10 mouse cellular contexts compared by ENCODE assay signal in genomic region chr7:113251554-113251953, GRCm38 (mm10). TPM values are rescaled to one million over a fixed set of nuclear protein-coding genes. Genes with fewer than 3 reads are reported as not detected.
A peak's percentile ranks its signal among the peaks of the same experiment; 100 is the strongest.
DNase-seq lines count a peak whose midpoint lies in the region; ATAC-seq lines count a peak whose summit lies in the region.
"Had no signal": no experiment of that assay in that cellular context is flagged by ENCODE, and none has a peak within 500 bp of the region (broad histone marks: within the 10 kb centered on the region; RNA-seq: fewer than 3 reads in every experiment).

No protein-coding gene starts in this region.

- no peak overlapping the region for H3K4me3 ChIP-seq in embryonic facial prominence, embryonic 13.5 days
- H3K4me3 ChIP-seq in embryonic facial prominence, embryonic 10.5 days = no peak overlapping the region
- H3K4me3 ChIP-seq in intestine, embryonic 16.5 days (ENCODE audit: low read length) = no peak overlapping the region
- no peak overlapping the region for H3K4me3 ChIP-seq in intestine, embryonic 15.5 days (replicated peaks)
- no peak overlapping the region for H3K4me3 ChIP-seq in embryonic facial prominence, embryonic 15.5 days (replicated peaks)
- H3K4me3 ChIP-seq in midbrain, embryonic 13.5 days (replicated peaks) = no peak overlapping the region

- peak overlapping the region; percentile 80 for H3K27ac ChIP-seq in embryonic facial prominence, embryonic 13.5 days
- H3K27ac ChIP-seq in embryonic facial prominence, embryonic 10.5 days (replicated peaks) = no peak overlapping the region
- H3K27ac ChIP-seq in intestine, embryonic 16.5 days (ENCODE audit: low read length) = peak overlapping the region; percentile 25; the same call in 1 of the 2 replicates
- H3K27ac ChIP-seq in intestine, embryonic 15.5 days = no peak overlapping the region
- peak overlapping the region; percentile 71; the same call in 1 of the 2 replicates for H3K27ac ChIP-seq in embryonic facial prominence, embryonic 15.5 days (replicated peaks)
- peak overlapping the region; percentile 74; the same call in 1 of the 2 replicates for H3K27ac ChIP-seq in midbrain, embryonic 13.5 days

- H3K4me2 ChIP-seq in embryonic facial prominence, embryonic 13.5 days = no peak overlapping the region
- H3K4me2 ChIP-seq in intestine, embryonic 16.5 days (ENCODE audit: low read depth, low read length) = no peak overlapping the region
- H3K4me2 ChIP-seq in intestine, embryonic 15.5 days (replicated peaks) = no peak overlapping the region
- H3K4me2 ChIP-seq in embryonic facial prominence, embryonic 15.5 days (replicated peaks) = no peak overlapping the region
- H3K4me2 ChIP-seq in midbrain, embryonic 13.5 days (replicated peaks) = no peak overlapping the region

- no peaks in the 10 kb centered on the region for H3K36me3 ChIP-seq in embryonic facial prominence, embryonic 13.5 days
- no peaks in the 10 kb centered on the region for H3K36me3 ChIP-seq in embryonic facial prominence, embryonic 10.5 days (replicated peaks)
- no peaks in the 10 kb centered on the region for H3K36me3 ChIP-seq in intestine, embryonic 16.5 days (ENCODE audit: control insufficient read depth, insufficient read depth, low read length)
- no peaks in the 10 kb centered on the region for H3K36me3 ChIP-seq in intestine, embryonic 15.5 days
- H3K36me3 ChIP-seq in embryonic facial prominence, embryonic 15.5 days = no peaks in the 10 kb centered on the region
- no peaks in the 10 kb centered on the region for H3K36me3 ChIP-seq in midbrain, embryonic 13.5 days

- no peak for ATAC-seq in embryonic facial prominence, embryonic 13.5 days (ENCODE audit: insufficient number of reproducible peaks, insufficient read depth, low FRiP score, low TSS enrichment, low read depth)
- ATAC-seq in intestine, embryonic 16.5 days = no peak
- no peak for ATAC-seq in intestine, embryonic 15.5 days
- ATAC-seq in embryonic facial prominence, embryonic 15.5 days (ENCODE audit: insufficient number of reproducible peaks, low FRiP score, low TSS enrichment, low read depth) = no peak
- no peak for ATAC-seq in midbrain, embryonic 13.5 days

- H3K9me3 ChIP-seq in embryonic facial prominence, embryonic 13.5 days = no peaks in the 10 kb centered on the region
- no peaks in the 10 kb centered on the region for H3K9me3 ChIP-seq in embryonic facial prominence, embryonic 10.5 days
- H3K9me3 ChIP-seq in intestine, embryonic 16.5 days (ENCODE audit: control insufficient read depth, low read length) = no peaks in the 10 kb centered on the region
- no peaks in the 10 kb centered on the region for H3K9me3 ChIP-seq in intestine, embryonic 15.5 days
- no peaks in the 10 kb centered on the region for H3K9me3 ChIP-seq in embryonic facial prominence, embryonic 15.5 days (replicated peaks)
- no peaks in the 10 kb centered on the region for H3K9me3 ChIP-seq in midbrain, embryonic 13.5 days
- H3K9me3 ChIP-seq: G1E had no signal

- DNase-seq in embryonic facial prominence, embryonic 10.5 days (ENCODE audit: low spot score) = no peak
- DNase-seq in frontal cortex, postnatal 14 days (ENCODE audit: low spot score in 2 of 2) = no peak
- DNase-seq in right cerebral cortex, adult 2 months (ENCODE audit: low spot score in 2 of 2) = no peak
- DNase-seq: thymus, adult 2 months had no signal

- H3K4me1 ChIP-seq in embryonic facial prominence, embryonic 13.5 days = peaks cover 47% of the 10 kb centered on the region
- H3K4me1 ChIP-seq in embryonic facial prominence, embryonic 10.5 days = peaks cover 19% of the 10 kb centered on the region
- peaks cover 34% of the 10 kb centered on the region for H3K4me1 ChIP-seq in intestine, embryonic 16.5 days (ENCODE audit: control insufficient read depth, insufficient read depth, low read length)
- peaks cover 28% of the 10 kb centered on the region for H3K4me1 ChIP-seq in intestine, embryonic 15.5 days (replicated peaks)
- peaks cover 45% of the 10 kb centered on the region for H3K4me1 ChIP-seq in embryonic facial prominence, embryonic 15.5 days
- H3K4me1 ChIP-seq in midbrain, embryonic 13.5 days (replicated peaks) = peaks cover 44% of the 10 kb centered on the region

- H3K27me3 ChIP-seq in embryonic facial prominence, embryonic 13.5 days = no peaks in the 10 kb centered on the region
- no peaks in the 10 kb centered on the region for H3K27me3 ChIP-seq in embryonic facial prominence, embryonic 10.5 days (replicated peaks; ENCODE audit: low read depth, poor library complexity, severe bottlenecking)
- H3K27me3 ChIP-seq in intestine, embryonic 16.5 days (replicated peaks; ENCODE audit: control insufficient read depth, insufficient read depth, low read length) = no peaks in the 10 kb centered on the region
- no peaks in the 10 kb centered on the region for H3K27me3 ChIP-seq in intestine, embryonic 15.5 days (replicated peaks)
- H3K27me3 ChIP-seq in embryonic facial prominence, embryonic 15.5 days = no peaks in the 10 kb centered on the region
- no peaks in the 10 kb centered on the region for H3K27me3 ChIP-seq in midbrain, embryonic 13.5 days

- WGBS in embryonic facial prominence, embryonic 13.5 days = 63% methylated on average over 6 of the region's 6 CpGs
- 86% methylated on average over 6 of the region's 6 CpGs for WGBS in embryonic facial prominence, embryonic 10.5 days
- WGBS in intestine, embryonic 16.5 days = 70% methylated on average over 6 of the region's 6 CpGs
- WGBS in intestine, embryonic 15.5 days = 76% methylated on average over 6 of the region's 6 CpGs
- WGBS in embryonic facial prominence, embryonic 15.5 days = 52% methylated on average over 6 of the region's 6 CpGs
- 79% methylated on average over 6 of the region's 6 CpGs for WGBS in midbrain, embryonic 13.5 days

- H3K9ac ChIP-seq in embryonic facial prominence, embryonic 13.5 days = no peak overlapping the region
- no peak overlapping the region for H3K9ac ChIP-seq in intestine, embryonic 16.5 days (ENCODE audit: low read depth, low read length)
- no peak overlapping the region for H3K9ac ChIP-seq in intestine, embryonic 15.5 days
- 0 out of 2 replicates have a peak overlapping the region, but pooled peaks have one; percentile 12 for H3K9ac ChIP-seq in embryonic facial prominence, embryonic 15.5 days
- H3K9ac ChIP-seq in midbrain, embryonic 13.5 days (replicated peaks) = no peak overlapping the region

RNA-seq across cellular contexts. Expression of gene Arntl, which starts 44.3 kb away (rescaled TPM):
- polyA plus RNA-seq in embryonic facial prominence, embryonic 13.5 days (2015; fragmentation: Nextera tagmentation; extraction: Ambion mirVana) = 8.8 and 8.9 TPM in 2 replicates
- 8.0 and 8.5 TPM in 2 replicates for polyA plus RNA-seq in embryonic facial prominence, embryonic 10.5 days (2016; fragmentation: Nextera tagmentation; extraction: Ambion mirVana)
- polyA plus RNA-seq in intestine, embryonic 16.5 days (2015; fragmentation: Nextera tagmentation; extraction: Ambion mirVana) = 8.6 and 8.9 TPM in 2 replicates
- polyA plus RNA-seq in intestine, embryonic 15.5 days (2015; fragmentation: Nextera tagmentation; extraction: Ambion mirVana) = 8.4 and 8.5 TPM in 2 replicates
- polyA plus RNA-seq in embryonic facial prominence, embryonic 15.5 days (2015; fragmentation: Nextera tagmentation; extraction: Ambion mirVana) = 9.0 and 10.3 TPM in 2 replicates
- polyA plus RNA-seq in midbrain, embryonic 13.5 days (2015; fragmentation: Nextera tagmentation; extraction: Ambion mirVana) = 9.4 and 12.0 TPM in 2 replicates

Comparison
In these comparisons a context has a peak if more than half of its experiments do, and no peak if none do; other contexts are left out.
1. H3K27ac ChIP-seq: peak in embryonic facial prominence, embryonic 13.5 days (single experiment), intestine, embryonic 16.5 days (single experiment), embryonic facial prominence, embryonic 15.5 days (single experiment) and midbrain, embryonic 13.5 days (single experiment); none in embryonic facial prominence, embryonic 10.5 days (single experiment) and intestine, embryonic 15.5 days (single experiment).